Mouse (Mus musculus): ENCODE data around the gene Dhx33. TPM values are rescaled to one million over a fixed set of nuclear protein-coding genes. Genes with fewer than 3 reads are reported as not detected.

Gene Dhx33
- total and polyA plus RNA-seq, 2 experiments from 2014 or later, result 9.7 to 26.7 TPM

- Histone ChIP-seq H3K4me3 (ENCODE audit: low read depth, low read length) (no peak overlapping the region), H3K9me3 (ENCODE audit: low read length) (no peaks in the 10 kb centered on the region), H3K27ac (ENCODE audit: low read depth, low read length) (no peak overlapping the region), H3K4me1 (ENCODE audit: insufficient read depth) (peaks cover 7% of the 10 kb centered on the region; the same call in 1 of the 2 replicates), H3K36me3 (ENCODE audit: insufficient read depth) (peaks cover 40% of the 10 kb centered on the region), H3K9ac (no peak overlapping the region), H3K4me2 (ENCODE audit: low read depth) (no peak overlapping the region), H3K27me3 (ENCODE audit: insufficient read depth, low read length) (no peaks in the 10 kb centered on the region)
- TF ChIP-seq CTCF (IDR thresholded peaks at IDR 0.05; ENCODE audit: low read depth), result no peak
- ATAC-seq, result no peak
- no peak for DNase-seq
- WGBS, result 94% methylated on average over 3 of the region's 3 CpGs
These were observed 4.1 kb upstream of the Dhx33 start for GRCm38 (mm10) chr11:71008321-71008720.

- peaks cover 12% of the 10 kb centered on the region for H3K4me1 ChIP-seq (ENCODE audit: insufficient read depth)
- no peaks in the 10 kb centered on the region for H3K9me3 ChIP-seq (ENCODE audit: low read length)
- H3K27me3 ChIP-seq (ENCODE audit: insufficient read depth, low read length), result no peaks in the 10 kb centered on the region
- no peak overlapping the region for H3K9ac ChIP-seq
- DNase-seq (no peak), ATAC-seq (no peak)
- H3K4me3 ChIP-seq (ENCODE audit: low read depth, low read length), result no peak overlapping the region
- TF ChIP-seq CTCF (IDR thresholded peaks at IDR 0.05; ENCODE audit: low read depth), result no peak
- no peak overlapping the region for H3K27ac ChIP-seq (ENCODE audit: low read depth, low read length)
- WGBS, result 93% methylated on average over 7 of the region's 7 CpGs
- H3K36me3 ChIP-seq (ENCODE audit: insufficient read depth), result peaks cover 40% of the 10 kb centered on the region
- no peak overlapping the region for H3K4me2 ChIP-seq (ENCODE audit: low read depth)
These were observed 3.6 kb upstream of the Dhx33 start for GRCm38 (mm10) chr11:71007831-71008230.

- H3K4me3 ChIP-seq (ENCODE audit: low read depth, low read length), result no peak overlapping the region
- peaks cover 14% of the 10 kb centered on the region for H3K4me1 ChIP-seq (ENCODE audit: insufficient read depth)
- no peak for TF ChIP-seq CTCF (IDR thresholded peaks at IDR 0.05; ENCODE audit: low read depth)
- H3K27me3 ChIP-seq (ENCODE audit: insufficient read depth, low read length), result no peaks in the 10 kb centered on the region
- WGBS, result 98% methylated on average over 6 of the region's 6 CpGs
- no peak overlapping the region for H3K27ac ChIP-seq (ENCODE audit: low read depth, low read length)
- no peaks in the 10 kb centered on the region for H3K9me3 ChIP-seq (ENCODE audit: low read length)
- H3K4me2 ChIP-seq (ENCODE audit: low read depth), result no peak overlapping the region
- peaks cover 33% of the 10 kb centered on the region for H3K36me3 ChIP-seq (ENCODE audit: insufficient read depth)
- no peak for DNase-seq
- no peak overlapping the region for H3K9ac ChIP-seq
- ATAC-seq, result no peak
These were observed 2.8 kb upstream of the Dhx33 start for GRCm38 (mm10) chr11:71007026-71007425.

GRCm38 (mm10) chr11:71005046-71005445 is 809 bp upstream of the Dhx33 start:
- Histone ChIP-seq H3K4me3 (ENCODE audit: low read depth, low read length) (peak overlapping the region; percentile 92), H3K4me2 (ENCODE audit: low read depth) (peak overlapping the region; percentile 45), H3K36me3 (ENCODE audit: insufficient read depth) (peaks cover 21% of the 10 kb centered on the region), H3K27ac (ENCODE audit: low read depth, low read length) (0 out of 2 replicates have a peak overlapping the region, but pooled peaks have one; percentile 31), H3K27me3 (ENCODE audit: insufficient read depth, low read length) (no peaks in the 10 kb centered on the region), H3K9ac (0 out of 2 replicates have a peak overlapping the region, but pooled peaks have one; percentile 2), H3K9me3 (ENCODE audit: low read length) (no peaks in the 10 kb centered on the region), H3K4me1 (ENCODE audit: insufficient read depth) (peaks cover 14% of the 10 kb centered on the region)
- TF ChIP-seq CTCF (IDR thresholded peaks at IDR 0.05; ENCODE audit: low read depth), result no peak
- DNase-seq, result peak; percentile 15
- no peak for ATAC-seq
- WGBS, result 51% methylated on average over 5 of the region's 5 CpGs

- Histone ChIP-seq H3K27ac (ENCODE audit: low read depth, low read length) (peak overlapping the region; percentile 67), H3K4me2 (ENCODE audit: low read depth) (peak overlapping the region; percentile 95), H3K27me3 (ENCODE audit: insufficient read depth, low read length) (no peaks in the 10 kb centered on the region), H3K9ac (peak overlapping the region; percentile 62), H3K9me3 (ENCODE audit: low read length) (no peaks in the 10 kb centered on the region), H3K4me1 (ENCODE audit: insufficient read depth) (peaks cover 14% of the 10 kb centered on the region), H3K36me3 (ENCODE audit: insufficient read depth) (peaks cover 21% of the 10 kb centered on the region), H3K4me3 (ENCODE audit: low read depth, low read length) (peak overlapping the region; percentile 92)
- WGBS, result under 1% methylated on average over 49 of the region's 49 CpGs
- DNase-seq (no peak), ATAC-seq (peak; percentile 43)
- TF ChIP-seq CTCF (IDR thresholded peaks at IDR 0.05; ENCODE audit: low read depth), result no peak
These were observed 474 bp downstream of the Dhx33 start for GRCm38 (mm10) chr11:71003611-71004315.

GRCm38 (mm10) chr11:71001167-71001566 is 3.1 kb downstream of the Dhx33 start:
- H3K9ac ChIP-seq, result no peak overlapping the region
- no peaks in the 10 kb centered on the region for H3K9me3 ChIP-seq (ENCODE audit: low read length)
- H3K4me2 ChIP-seq (ENCODE audit: low read depth), result no peak overlapping the region
- no peak for TF ChIP-seq CTCF (IDR thresholded peaks at IDR 0.05; ENCODE audit: low read depth)
- 68% methylated on average over 4 of the region's 4 CpGs for WGBS
- DNase-seq, result no peak
- H3K27me3 ChIP-seq (ENCODE audit: insufficient read depth, low read length), result no peaks in the 10 kb centered on the region
- no peak overlapping the region for H3K27ac ChIP-seq (ENCODE audit: low read depth, low read length)
- peaks cover 14% of the 10 kb centered on the region for H3K4me1 ChIP-seq (ENCODE audit: insufficient read depth)
- H3K4me3 ChIP-seq (ENCODE audit: low read depth, low read length), result no peak overlapping the region
- no peak for ATAC-seq
- peaks cover 37% of the 10 kb centered on the region for H3K36me3 ChIP-seq (ENCODE audit: insufficient read depth)

GRCm38 (mm10) chr11:70982557-70983228 is 21.5 kb downstream of the Dhx33 start, which contains the start of gene C1qbp:
C1qbp (minus strand) TSS chr11:70983026.
- H3K36me3 ChIP-seq (ENCODE audit: insufficient read depth), result peaks cover 56% of the 10 kb centered on the region
- TF ChIP-seq CTCF (IDR thresholded peaks at IDR 0.05; ENCODE audit: low read depth), result peak; percentile 98

More at GRCm38 (mm10) chr11:70982557-70983228, 21.5 kb downstream of the Dhx33 start, which contains the start of gene C1qbp:
- peak; percentile 90 for DNase-seq
- Histone ChIP-seq H3K4me3 (ENCODE audit: low read depth, low read length) (peak within 1 kb of the TSS; percentile 89), H3K4me2 (ENCODE audit: low read depth) (peak within 1 kb of the TSS; percentile 65), H3K27me3 (ENCODE audit: insufficient read depth, low read length) (no peaks in the 10 kb centered on the region), H3K9me3 (ENCODE audit: low read length) (no peaks in the 10 kb centered on the region), H3K27ac (ENCODE audit: low read depth, low read length) (peak within 1 kb of the TSS; percentile 47; the same call in 1 of the 2 replicates), H3K4me1 (ENCODE audit: insufficient read depth) (peaks cover 5% of the 10 kb centered on the region; the same call in 1 of the 2 replicates), H3K9ac (peak within 1 kb of the TSS; percentile 91)
- WGBS, result 2% methylated on average over 47 of the region's 64 CpGs
- ATAC-seq, result peak; percentile 99
